Mouse (Mus musculus): ENCODE data around the gene Dlgap1.
A peak's percentile ranks its signal among the peaks of the same experiment; 100 is the strongest.
"Not testable (repeated sequence)": the region's sequence is repeated elsewhere in the genome, so short reads cannot be mapped to it uniquely, and the experiment has no call there.

Gene Dlgap1

GRCm38 (mm10) chr17:70834430-70834965, 865.6 kb downstream of the Dlgap1 start:
- no peak for DNase-seq (ENCODE audit: extremely low spot score, low read depth, low spot score)

GRCm38 (mm10) chr17:70835071-70835790, 866.4 kb downstream of the Dlgap1 start:
- no peak for DNase-seq (ENCODE audit: extremely low spot score, low read depth, low spot score)

GRCm38 (mm10) chr17:70836820-70837219, 867.9 kb downstream of the Dlgap1 start:
- no peak for DNase-seq (ENCODE audit: extremely low spot score, low read depth, low spot score)

- DNase-seq (ENCODE audit: extremely low spot score, low read depth, low spot score), result not testable (repeated sequence)
Observed at GRCm38 (mm10) chr17:70837474-70837873, 868.6 kb downstream of the Dlgap1 start.

GRCm38 (mm10) chr17:70838031-70838430, 869.2 kb downstream of the Dlgap1 start:
- no peak for DNase-seq (ENCODE audit: extremely low spot score, low read depth, low spot score)

GRCm38 (mm10) chr17:70838533-70838932, 869.7 kb downstream of the Dlgap1 start:
- DNase-seq (ENCODE audit: extremely low spot score, low read depth, low spot score), result no peak

- DNase-seq (ENCODE audit: extremely low spot score, low read depth, low spot score), result no peak
Observed at GRCm38 (mm10) chr17:70843252-70843651, 874.4 kb downstream of the Dlgap1 start.

GRCm38 (mm10) chr17:70844971-70845370, 876.1 kb downstream of the Dlgap1 start:
- no peak for DNase-seq (ENCODE audit: extremely low spot score, low read depth, low spot score)

- DNase-seq (ENCODE audit: extremely low spot score, low read depth, low spot score), result no peak
Observed at GRCm38 (mm10) chr17:70845543-70845942, 876.7 kb downstream of the Dlgap1 start.

GRCm38 (mm10) chr17:70846111-70846644, 877.3 kb downstream of the Dlgap1 start:
- no peak for DNase-seq (ENCODE audit: extremely low spot score, low read depth, low spot score)

- peak; percentile 41 for DNase-seq (ENCODE audit: extremely low spot score, low read depth, low spot score)
Observed at GRCm38 (mm10) chr17:70847086-70847485, 878.2 kb downstream of the Dlgap1 start.

GRCm38 (mm10) chr17:70847751-70848510, 879.1 kb downstream of the Dlgap1 start:
- DNase-seq (ENCODE audit: extremely low spot score, low read depth, low spot score), result peak; percentile 35

GRCm38 (mm10) chr17:70848511-70849398, 879.9 kb downstream of the Dlgap1 start:
- DNase-seq (ENCODE audit: extremely low spot score, low read depth, low spot score), result no peak

GRCm38 (mm10) chr17:70849399-70850232, 880.7 kb downstream of the Dlgap1 start:
- no peak for DNase-seq (ENCODE audit: extremely low spot score, low read depth, low spot score)

GRCm38 (mm10) chr17:70850233-70850995, 881.5 kb downstream of the Dlgap1 start:
- no peak for DNase-seq (ENCODE audit: extremely low spot score, low read depth, low spot score)

GRCm38 (mm10) chr17:70850996-70851991, 882.4 kb downstream of the Dlgap1 start:
- no peak for DNase-seq (ENCODE audit: extremely low spot score, low read depth, low spot score)

- DNase-seq (ENCODE audit: extremely low spot score, low read depth, low spot score), result no peak
Observed at GRCm38 (mm10) chr17:70852011-70852685, 883.3 kb downstream of the Dlgap1 start.
